Mouse (Mus musculus): ENCODE results near the gene Ablim1.
"Not testable (repeated sequence)": the region's sequence is repeated elsewhere in the genome, so short reads cannot be mapped to it uniquely, and the experiment has no call there.

Gene Ablim1

DNA sequence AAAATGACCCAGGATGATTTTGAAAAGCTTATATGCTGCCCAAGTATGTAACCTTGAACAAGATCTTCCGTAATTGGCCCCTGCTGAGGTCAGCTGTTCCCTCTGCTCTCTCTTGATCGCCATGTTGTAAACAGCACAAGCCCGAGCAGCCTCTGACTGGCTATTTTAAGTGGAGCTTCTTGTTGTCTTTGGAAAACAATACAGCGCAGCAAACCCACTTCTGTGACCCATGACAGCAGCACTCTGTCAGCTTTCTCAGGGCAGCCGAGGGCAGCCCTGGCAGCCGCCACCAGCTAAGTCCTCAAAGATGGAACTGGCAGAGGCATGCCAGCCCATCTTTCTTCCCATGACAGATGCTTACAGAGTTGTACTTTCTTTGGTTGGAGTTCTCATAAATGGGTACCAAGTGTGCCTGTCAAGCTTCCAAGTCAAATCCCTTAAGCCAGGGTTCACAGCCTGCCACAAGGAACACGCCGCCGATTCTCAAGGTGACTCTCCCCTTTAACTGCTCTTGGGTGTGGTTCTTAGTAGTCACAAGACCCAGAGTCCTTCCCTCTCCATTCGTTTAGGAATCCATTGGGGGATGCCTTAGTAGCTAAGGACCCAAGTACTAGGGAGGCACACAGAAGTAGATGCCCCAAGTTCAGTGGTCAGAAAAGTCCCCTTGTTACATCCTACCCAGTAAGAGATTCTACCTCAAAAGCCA, 172.8 kb downstream of the Ablim1 start:
- DNase-seq = no peak

- no peak for DNase-seq
Measured at GRCm38 (mm10) chr19:57140874-57141273, 173.8 kb downstream of the Ablim1 start.

DNA sequence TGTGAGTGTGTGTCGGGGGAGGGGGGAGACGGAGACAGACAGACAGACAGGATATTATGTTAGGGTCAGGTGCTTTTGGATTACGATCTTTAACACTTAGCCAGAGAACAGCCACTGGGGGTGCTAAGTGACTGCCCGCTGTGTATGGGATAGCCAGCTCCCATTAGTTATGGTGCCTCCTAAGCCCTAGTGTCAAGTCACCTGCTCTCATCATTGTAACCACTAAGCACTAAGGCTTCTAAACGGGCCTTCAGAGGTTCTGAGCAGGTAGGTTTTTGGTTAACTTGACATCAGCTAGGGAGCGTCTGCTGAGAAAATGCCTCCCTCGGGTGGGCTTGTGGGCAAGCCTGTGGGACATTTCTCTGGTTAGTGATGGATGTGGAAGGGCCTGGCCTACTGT, 174.6 kb downstream of the Ablim1 start:
- DNase-seq = no peak

DNA sequence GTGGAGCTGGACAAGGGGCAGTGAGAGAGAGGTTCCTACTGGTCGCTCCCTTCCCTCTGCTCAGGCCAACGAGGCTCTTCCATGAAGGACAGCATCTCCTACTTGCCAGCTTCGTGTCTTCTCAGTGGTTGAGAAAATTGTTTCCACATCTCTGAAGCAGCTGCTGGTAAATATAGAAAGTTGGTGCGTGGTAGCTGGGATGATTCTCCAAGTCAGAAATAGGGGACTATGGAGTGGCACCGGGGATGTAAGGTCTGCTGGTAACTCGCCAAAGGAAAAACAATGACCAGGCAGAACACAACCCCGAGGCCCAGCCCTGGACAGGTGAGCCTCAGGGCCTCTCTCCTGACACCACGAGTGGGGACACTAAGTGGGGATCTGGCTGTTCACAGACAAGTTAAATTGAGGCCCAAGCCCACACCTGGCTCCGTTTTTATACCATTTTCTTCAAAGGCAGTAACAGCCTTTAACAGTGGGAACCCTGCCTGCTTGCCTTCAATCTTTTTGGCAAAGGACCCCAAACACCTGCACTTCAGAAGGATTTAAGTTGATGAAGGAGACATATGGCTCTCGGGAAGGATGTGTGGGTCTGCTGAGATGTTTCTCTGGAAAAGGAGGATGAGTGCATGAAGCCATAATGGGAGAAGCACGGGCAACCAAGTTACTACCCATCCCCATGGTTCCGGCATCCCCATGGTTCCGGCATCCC, 175.7 kb downstream of the Ablim1 start:
- no peak for DNase-seq

GRCm38 (mm10) chr19:57138469-57138868, 176.2 kb downstream of the Ablim1 start:
- no peak for DNase-seq

DNA sequence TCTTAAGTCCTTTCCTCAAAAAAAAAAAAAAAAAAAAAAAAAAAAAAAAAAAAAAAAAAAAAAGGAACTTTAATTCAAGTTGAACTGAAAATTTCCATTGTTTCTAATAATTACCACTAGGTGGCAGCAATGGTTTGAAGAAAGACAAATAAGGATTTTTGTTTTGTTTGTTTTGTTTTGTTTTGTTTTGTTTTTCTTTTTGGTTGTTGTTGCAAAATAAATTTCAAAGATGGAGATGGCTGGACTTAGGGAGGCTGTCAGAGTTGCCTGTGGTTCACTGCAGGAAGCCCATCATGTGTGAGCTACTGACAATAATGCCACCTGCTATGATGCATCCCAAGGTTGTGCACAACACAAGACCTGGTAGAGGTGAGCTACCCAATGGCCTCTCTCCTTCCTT, 176.7 kb downstream of the Ablim1 start:
- DNase-seq = no peak

DNA sequence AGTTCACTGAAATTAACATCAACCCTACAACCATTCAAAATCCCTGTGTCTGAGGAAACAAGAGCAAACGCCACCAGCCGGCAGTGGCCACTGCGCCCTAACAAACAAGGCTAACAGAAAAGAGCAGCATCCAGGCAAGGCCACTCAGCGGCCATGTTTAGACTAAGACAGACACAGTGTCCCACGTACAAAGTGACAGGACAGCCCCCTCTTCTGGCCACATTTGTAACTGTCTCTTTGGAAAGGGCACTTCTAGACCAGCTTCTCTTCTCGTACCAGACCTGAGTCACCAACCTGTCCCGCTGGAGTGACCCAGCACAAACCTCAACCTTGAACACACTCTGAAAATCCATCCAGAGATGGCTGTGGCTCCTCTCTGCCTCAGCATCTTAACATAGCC, 178.5 kb downstream of the Ablim1 start:
- DNase-seq = peak; percentile 68 to 69

DNA sequence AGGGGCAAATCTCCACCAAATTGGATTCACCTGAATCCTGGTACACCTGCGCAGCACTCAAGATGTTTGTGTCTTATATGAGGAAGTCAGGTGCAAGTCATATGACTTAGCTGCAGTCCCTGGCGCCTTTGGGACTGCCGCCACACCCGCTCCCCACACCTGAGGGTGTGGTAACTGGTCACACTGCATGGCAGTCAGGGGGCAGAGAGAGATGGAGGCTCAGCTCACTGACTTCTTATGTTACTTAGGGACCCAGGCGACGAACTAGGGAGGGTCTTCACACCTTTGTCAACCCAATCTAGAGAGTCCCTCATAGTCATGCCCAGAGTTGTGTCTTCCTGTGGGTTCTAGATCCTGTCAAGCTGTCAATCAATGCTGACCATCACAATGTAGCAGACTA, 179.1 kb downstream of the Ablim1 start:
- DNase-seq = not testable (repeated sequence)

GRCm38 (mm10) chr19:57134654-57135348, 179.9 kb downstream of the Ablim1 start:
- no peak for DNase-seq

DNA sequence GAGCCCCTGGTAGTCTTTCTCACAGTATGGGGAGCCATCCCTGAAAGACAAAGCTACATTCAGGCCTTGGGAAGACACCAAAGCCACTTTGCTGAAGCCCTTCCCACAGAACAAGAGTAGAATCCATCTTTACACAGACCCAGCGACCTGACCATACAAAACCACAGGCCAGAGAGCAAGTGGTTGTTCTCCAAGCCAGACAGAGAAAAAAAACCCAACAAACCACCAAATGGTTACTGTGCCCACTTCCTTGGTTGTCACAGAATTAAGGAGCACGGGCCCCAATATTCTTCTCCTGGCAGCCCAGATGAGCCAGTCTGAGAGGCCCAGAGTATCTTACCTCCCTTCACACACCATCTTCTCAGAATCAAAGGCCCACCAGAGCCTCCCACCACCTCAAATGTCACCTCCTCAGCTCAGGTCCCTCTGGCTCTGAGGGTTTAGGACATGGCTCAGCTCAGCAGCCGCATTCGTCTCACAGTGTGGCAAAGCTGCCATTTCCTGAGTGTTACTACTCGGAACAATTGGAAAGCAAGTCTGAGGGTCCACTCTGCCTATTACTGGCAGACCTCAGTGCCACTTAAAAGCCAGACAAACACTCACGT, 181.7 kb downstream of the Ablim1 start:
- no peak for DNase-seq

GRCm38 (mm10) chr19:57132281-57132680, 182.4 kb downstream of the Ablim1 start:
- no peak for DNase-seq

DNA sequence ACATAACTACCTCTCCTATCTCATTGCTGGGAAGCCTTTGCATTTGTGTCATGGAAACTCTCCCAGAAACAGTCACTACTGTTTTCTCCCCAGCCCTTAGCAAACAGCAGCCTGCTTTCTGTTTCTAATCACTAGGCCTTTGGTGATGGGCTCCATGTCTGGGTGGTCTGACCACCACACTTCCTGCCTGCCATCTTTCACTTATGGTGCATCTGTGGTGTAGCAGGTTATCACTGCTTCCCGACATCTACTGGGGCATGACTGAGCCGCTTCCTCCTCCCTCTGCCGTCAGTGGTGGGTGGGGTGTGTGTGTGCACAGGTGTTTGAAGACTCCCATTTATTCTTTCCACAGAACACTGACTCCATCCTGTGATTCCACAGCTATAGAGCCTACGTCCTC, 183.4 kb downstream of the Ablim1 start:
- no peak for DNase-seq

DNA sequence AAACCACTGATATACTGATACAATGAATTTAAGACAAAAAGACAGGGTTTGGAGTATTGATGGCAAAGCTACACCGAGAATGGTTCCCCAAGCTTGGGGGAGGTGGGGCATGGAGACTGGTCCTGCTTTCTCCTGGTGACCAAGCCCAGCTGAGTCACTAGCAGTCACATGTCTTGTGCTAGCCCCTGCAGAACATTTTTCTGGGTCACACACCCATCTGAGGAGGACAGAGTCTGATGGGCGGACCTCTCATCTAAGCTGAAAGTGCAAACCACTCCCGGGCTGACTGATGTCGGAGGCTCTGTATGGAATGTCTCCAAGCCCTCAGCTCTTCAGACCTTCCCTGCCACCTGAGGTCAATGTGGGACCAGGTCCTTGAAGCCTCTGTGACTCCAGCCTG, 184.1 kb downstream of the Ablim1 start:
- DNase-seq = no peak

DNA sequence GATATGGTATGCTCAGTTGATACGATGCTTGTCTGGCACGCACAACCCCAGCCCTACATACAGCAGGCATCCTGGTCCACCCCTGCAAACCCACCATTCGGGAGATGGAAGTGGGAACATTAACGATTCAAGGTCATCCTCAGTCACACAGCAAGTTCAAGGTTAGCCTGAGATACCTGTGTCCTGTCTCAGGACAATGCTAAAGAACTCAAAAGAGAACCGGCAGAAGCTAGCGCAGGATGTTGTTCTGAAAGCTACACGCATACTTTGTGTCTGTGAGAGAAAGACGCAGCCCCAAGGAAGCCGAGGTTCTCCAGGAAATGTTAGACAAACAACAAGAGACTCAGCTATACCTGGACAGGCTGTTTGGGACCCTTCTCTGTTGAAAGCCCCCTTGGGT, 185.0 kb downstream of the Ablim1 start:
- no peak for DNase-seq

DNA sequence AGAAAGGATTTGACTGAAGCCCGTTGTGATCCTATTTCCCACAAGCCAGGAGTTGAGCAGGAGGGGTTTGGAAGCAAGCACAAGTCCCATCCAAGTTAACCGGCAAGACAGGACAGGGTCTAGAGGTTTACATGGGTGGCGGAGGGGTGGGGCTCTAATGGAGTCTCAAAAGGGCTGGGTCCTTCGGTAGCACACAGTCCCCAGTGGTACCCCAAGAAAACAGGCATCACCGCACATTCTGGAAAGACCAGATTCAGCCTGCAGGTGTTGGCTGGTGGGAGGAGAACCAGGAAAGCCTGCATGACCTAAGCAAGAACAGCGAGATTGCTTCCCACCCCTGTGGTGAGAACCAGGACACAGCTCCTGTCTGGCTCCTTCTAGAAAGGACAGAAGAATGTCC, 186.7 kb downstream of the Ablim1 start:
- DNase-seq = no peak

DNA sequence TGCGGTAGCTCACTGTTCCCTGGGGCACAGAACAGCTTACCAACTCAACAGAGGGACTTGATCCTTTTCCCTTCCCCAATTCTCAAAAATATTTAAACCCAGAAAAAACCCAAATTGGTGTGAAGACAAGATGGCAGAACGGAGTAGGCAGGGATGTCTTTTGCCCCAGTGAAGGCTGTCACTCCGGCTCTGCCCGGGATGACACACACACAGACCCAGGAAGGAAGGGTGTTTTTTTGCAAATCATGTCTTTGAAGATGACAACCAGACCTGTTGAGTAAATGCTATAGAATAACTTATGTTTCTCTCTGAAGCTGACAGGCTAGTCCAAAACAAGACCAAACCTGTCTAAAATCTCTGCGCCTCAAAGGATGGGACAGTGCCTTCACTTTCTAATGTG, 187.2 kb downstream of the Ablim1 start:
- no peak for DNase-seq

DNA sequence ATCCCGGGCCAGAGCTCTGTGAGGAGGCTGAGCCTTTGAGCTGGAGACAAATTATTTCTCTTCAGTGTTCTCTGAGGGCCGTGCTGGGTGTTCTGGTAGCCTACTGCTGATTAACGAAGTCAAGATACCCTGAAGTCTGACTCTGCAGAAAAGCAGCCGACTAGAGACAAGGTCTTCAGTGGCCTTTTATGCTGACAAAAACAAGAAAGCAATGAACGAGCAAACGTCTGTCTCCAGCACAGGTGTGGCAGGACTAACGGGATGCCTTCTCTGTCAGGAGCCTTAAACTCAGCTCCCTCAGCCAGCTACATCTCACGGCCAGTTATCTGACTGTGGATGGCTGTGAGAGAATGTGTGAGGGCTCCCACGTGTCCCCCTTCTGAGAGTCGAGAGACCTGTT, 187.8 kb downstream of the Ablim1 start:
- no peak for DNase-seq

- no peak for DNase-seq
Measured at GRCm38 (mm10) chr19:57124906-57125305, 189.8 kb downstream of the Ablim1 start.

GRCm38 (mm10) chr19:57124138-57124519, 190.6 kb downstream of the Ablim1 start:
- DNase-seq = no peak

DNA sequence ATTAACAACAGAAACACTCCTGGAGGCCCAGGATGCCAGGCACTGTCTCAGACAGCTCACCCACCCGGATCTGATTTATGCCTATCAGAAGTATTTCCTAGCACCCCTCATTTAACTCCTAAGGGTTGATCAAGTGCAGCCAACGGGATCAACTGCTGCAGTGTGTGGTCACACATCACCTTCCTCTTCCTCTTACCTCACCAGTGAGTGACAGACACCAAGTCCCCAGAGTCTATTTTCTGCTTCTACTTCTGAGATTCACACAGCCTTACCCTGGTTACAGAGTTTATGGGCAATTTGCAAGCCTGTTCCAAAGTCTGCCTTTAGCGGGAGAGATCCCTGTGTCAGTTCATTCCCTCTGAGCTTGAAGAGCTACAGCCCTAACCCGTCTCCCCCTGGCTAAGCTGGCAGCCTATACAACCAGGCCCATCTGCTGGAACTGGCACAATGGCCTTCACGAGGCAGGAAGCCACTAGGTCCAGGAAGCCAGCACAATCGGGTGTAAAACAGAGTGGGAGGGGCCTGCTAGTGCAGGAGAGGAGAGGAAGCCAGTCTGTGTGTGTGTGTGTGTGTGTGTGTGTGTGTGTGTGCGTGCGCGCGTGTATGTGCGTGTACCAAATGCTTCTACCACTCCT, 191.1 kb downstream of the Ablim1 start:
- peak; percentile 89 to 96 for DNase-seq

GRCm38 (mm10) chr19:57122261-57122660, 192.5 kb downstream of the Ablim1 start:
- DNase-seq = no peak

DNA sequence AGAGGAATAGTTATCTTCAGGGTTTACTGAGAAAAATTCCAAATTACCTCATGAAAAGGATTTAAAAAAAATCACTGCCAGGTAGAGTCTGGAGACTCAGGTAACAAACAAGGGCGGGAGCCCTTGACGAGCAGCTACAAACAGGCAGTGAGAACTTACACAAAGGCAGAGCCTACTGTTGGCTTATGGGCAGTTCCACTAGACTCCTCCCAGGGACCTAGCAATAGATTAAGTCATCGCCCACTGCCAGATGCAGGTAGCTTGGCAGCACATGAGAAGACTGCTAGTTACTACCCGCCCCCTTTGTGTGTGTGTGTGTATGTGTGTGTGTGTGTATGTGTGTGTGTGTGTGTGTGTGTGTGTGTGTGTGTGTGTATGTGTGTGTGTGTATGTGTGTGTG, 193.7 kb downstream of the Ablim1 start:
- no peak for DNase-seq

DNA sequence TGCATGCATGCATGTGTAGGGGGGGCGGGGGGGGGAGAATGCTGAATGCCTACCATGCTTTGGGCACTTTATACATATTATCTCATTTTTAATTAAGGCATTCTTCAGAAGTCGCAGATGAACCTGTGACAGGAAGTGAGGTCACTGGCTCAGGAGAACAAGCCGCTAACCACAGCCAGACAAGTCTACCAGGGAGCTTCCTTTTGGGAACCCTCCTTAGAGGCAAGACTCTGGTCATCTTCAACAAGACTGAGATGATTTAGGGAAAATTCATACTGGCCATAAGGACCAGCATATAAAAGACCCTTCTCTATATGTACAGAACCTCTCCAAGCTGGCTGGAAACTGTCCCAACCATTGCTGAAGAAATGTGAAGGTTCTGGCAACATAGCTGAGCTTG, 195.1 kb downstream of the Ablim1 start:
- DNase-seq = no peak

Measured in cerebellum, adult 18-20 months (tissue).